Mouse (Mus musculus) lung, embryonic 16.5 days (tissue): ENCODE data around the gene Pold3. TPM values are rescaled to one million over a fixed set of nuclear protein-coding genes. Genes with fewer than 3 reads are reported as not detected.

Experiments
- polyA plus RNA-seq: library from polyadenylated mRNA; unstranded; fragments of >200 nt; fragmentation: Nextera tagmentation; extraction: Ambion mirVana; gene quantifications from 2 replicates; pipeline ENCODE4 v1.2.1, GENCODE M21; 2015

The Pold3 gene
- polyA plus RNA-seq, 1 experiment from 2014 or later: 57.0 TPM

Other genes starting within 250 kb of the Pold3 start
- gene Rnf169, start 141.1 kb downstream of the Pold3 start, polyA plus RNA-seq: 4.4 and 5.2 TPM in 2 replicates
- gene Chrdl2, start 115.4 kb downstream of the Pold3 start, polyA plus RNA-seq: 0.35 TPM in 1 of 2 replicates, not detected in the other
- 12.8 and 13.8 TPM in 2 replicates for gene Lipt2, start 37.7 kb upstream of the Pold3 start, polyA plus RNA-seq
- 2.4 and 3.0 TPM in 2 replicates for gene Kcne3, start 54.9 kb upstream of the Pold3 start, polyA plus RNA-seq
- 2.0 and 2.3 TPM in 2 replicates for gene Pgm2l1, start 105.8 kb upstream of the Pold3 start, polyA plus RNA-seq
- gene P4ha3, start 164.0 kb upstream of the Pold3 start, polyA plus RNA-seq: 15.5 and 17.2 TPM in 2 replicates